Mouse (Mus musculus) CD8-positive naive resting alpha-beta T cell, adult 2 months (primary cell): Measurements from ENCODE around the gene Ntng1.

ENCODE experiments used
- DNase-seq, 2 experiments: peaks; one replicate each; pipeline ENCODE4 v3.0.0; 2022; ENCODE audit warnings: low read depth in 2 of 2, low spot score in 2 of 2

The Ntng1 gene

GRCm38 (mm10) chr3:110143206-110144061 lies at the start of gene Ntng1:
Gene Ntng1, minus strand, starts transcription at chr3:110144011.
- no peak for DNase-seq

- no peak for DNase-seq
These were observed 43.7 kb upstream of the Ntng1 start for GRCm38 (mm10) chr3:110187401-110187948.

- DNase-seq: no peak
These were observed 5.3 kb upstream of the Ntng1 start for GRCm38 (mm10) chr3:110149089-110149488.

- no peak for DNase-seq
These were observed 667 bp upstream of the Ntng1 start for GRCm38 (mm10) chr3:110144301-110145055.

GRCm38 (mm10) chr3:110142314-110143205 lies 1.3 kb downstream of the Ntng1 start:
- DNase-seq: no peak

GRCm38 (mm10) chr3:110141351-110142302 lies 2.2 kb downstream of the Ntng1 start:
- DNase-seq: no peak

GRCm38 (mm10) chr3:110136115-110136514 lies 7.7 kb downstream of the Ntng1 start:
- no peak for DNase-seq

GRCm38 (mm10) chr3:110133150-110133549 lies 10.7 kb downstream of the Ntng1 start:
- no peak for DNase-seq

GRCm38 (mm10) chr3:110132289-110132688 lies 11.5 kb downstream of the Ntng1 start:
- DNase-seq: no peak

- no peak for DNase-seq
These were observed 12.5 kb downstream of the Ntng1 start for GRCm38 (mm10) chr3:110131043-110131891.

GRCm38 (mm10) chr3:110129607-110130006 lies 14.2 kb downstream of the Ntng1 start:
- DNase-seq: no peak

- no peak for DNase-seq
These were observed 37.8 kb downstream of the Ntng1 start for GRCm38 (mm10) chr3:110105982-110106381.

GRCm38 (mm10) chr3:110094407-110094806 lies 49.4 kb downstream of the Ntng1 start:
- DNase-seq: no peak

GRCm38 (mm10) chr3:110094003-110094402 lies 49.8 kb downstream of the Ntng1 start:
- no peak for DNase-seq

GRCm38 (mm10) chr3:110092521-110092920 lies 51.3 kb downstream of the Ntng1 start:
- DNase-seq: no peak

- no peak for DNase-seq
These were observed 56.6 kb downstream of the Ntng1 start for GRCm38 (mm10) chr3:110087189-110087588.

- no peak for DNase-seq
These were observed 58.5 kb downstream of the Ntng1 start for GRCm38 (mm10) chr3:110085336-110085735.

GRCm38 (mm10) chr3:110064709-110065256 lies 79.0 kb downstream of the Ntng1 start:
- no peak for DNase-seq

GRCm38 (mm10) chr3:110055915-110056314 lies 87.9 kb downstream of the Ntng1 start:
- DNase-seq: no peak
